Mouse (Mus musculus) right cerebral cortex, postnatal 10 days (tissue): ENCODE measurements around the gene Nudt11.

Experiments used
- DNase-seq, 2 experiments: peaks; one replicate each; pipeline ENCODE4 v3.0.0; 2021; ENCODE audit warnings: low spot score in 2 of 2

Gene Nudt11

GRCm38 (mm10) chrX:6047066-6047935, at the start of gene Nudt11:
Gene Nudt11, plus strand, starts transcription at chrX:6047453.
- DNase-seq: peak; percentile 28 to 30

- peak in 1 of 2 experiments; percentile 20 for DNase-seq
Observed at GRCm38 (mm10) chrX:6047936-6048614, 822 bp downstream of the Nudt11 start.

GRCm38 (mm10) chrX:6061563-6061962, 14.3 kb downstream of the Nudt11 start:
- no peak for DNase-seq

GRCm38 (mm10) chrX:6082954-6083680, 35.9 kb downstream of the Nudt11 start, which contains the start of gene AU022751:
Gene AU022751, minus strand, starts transcription at chrX:6083419.
- DNase-seq: no peak

- peak; percentile 29 to 47 for DNase-seq
Observed at GRCm38 (mm10) chrX:6091547-6091946, 44.3 kb downstream of the Nudt11 start.

- peak; percentile 66 to 70 for DNase-seq
Observed at GRCm38 (mm10) chrX:6091996-6092757, 44.9 kb downstream of the Nudt11 start.
